Mouse (Mus musculus) kidney, embryonic 16.5 days (tissue): Measurements from ENCODE around the gene Ugt1a6b. TPM values are rescaled to one million over a fixed set of nuclear protein-coding genes. Genes with fewer than 3 reads are reported as not detected.
"Not testable (repeated sequence)": the region's sequence is repeated elsewhere in the genome, so short reads cannot be mapped to it uniquely, and the experiment has no call there.

Experiments used
- ATAC-seq: fragments of 200-750 bp; cut with Nextera tagmentation; 2 replicates; pipeline ENCODE4 v1.8.0; 2017; ENCODE audit warnings: moderate TSS enrichment; ENCODE audit not compliant: low FRiP score, low TSS enrichment
- H3K27ac ChIP-seq: fragments of 300-500 bp; sonication (generic); 2 replicates; pipeline ENCODE4 v1.5.1; 2014; ENCODE audit warnings: low read length
- H3K27me3 ChIP-seq: fragments of 300-500 bp; sonication (generic); 2 replicates; pipeline ENCODE4 v1.6.1; 2014; ENCODE audit warnings: low read length, control low read depth, mixed read lengths; ENCODE audit not compliant: insufficient read depth
- H3K36me3 ChIP-seq: fragments of 300-500 bp; sonication (generic); 2 replicates; pipeline ENCODE4 v1.6.1; 2014; ENCODE audit warnings: low read length, control low read depth, mixed read lengths; ENCODE audit not compliant: insufficient read depth
- H3K4me1 ChIP-seq: fragments of 300-500 bp; sonication (generic); 2 replicates; pipeline ENCODE4 v1.6.1; 2014; ENCODE audit warnings: low read length, control low read depth, mixed read lengths; ENCODE audit not compliant: insufficient read depth
- H3K4me2 ChIP-seq: fragments of 300-500 bp; sonication (generic); replicated peaks from 2 replicates; pipeline ENCODE4 v1.6.1; 2014; ENCODE audit warnings: low read depth, low read length
- H3K4me3 ChIP-seq: fragments of 300-500 bp; sonication (generic); 2 replicates; pipeline ENCODE4 v1.5.1; 2014; ENCODE audit warnings: mild to moderate bottlenecking, low read length
- H3K9ac ChIP-seq: fragments of 300-500 bp; sonication (generic); replicated peaks from 2 replicates; pipeline ENCODE4 v1.6.1; 2014; ENCODE audit warnings: low read length
- H3K9me3 ChIP-seq: fragments of 300-500 bp; sonication (generic); 2 replicates; pipeline ENCODE4 v1.6.1; 2016; ENCODE audit warnings: low read length, control low read depth
- WGBS: fragments of 180-500 bp; shearing (Covaris S2); extraction: QIAGEN DNeasy Blood & Tissue Kit; methylation state at CpG from one replicate; pipeline ENCODE4 v1.1.7; 2014; 5-methylcytosine and 5-hydroxymethylcytosine counted together
- polyA plus RNA-seq: library from polyadenylated mRNA; unstranded; fragments of >200 nt; fragmentation: Nextera tagmentation; extraction: Ambion mirVana; gene quantifications from 2 replicates; pipeline ENCODE4 v1.2.1, GENCODE M21; 2015

Gene Ugt1a6b
- polyA plus RNA-seq, 1 experiment from 2014 or later: 0.81 TPM

DNA sequence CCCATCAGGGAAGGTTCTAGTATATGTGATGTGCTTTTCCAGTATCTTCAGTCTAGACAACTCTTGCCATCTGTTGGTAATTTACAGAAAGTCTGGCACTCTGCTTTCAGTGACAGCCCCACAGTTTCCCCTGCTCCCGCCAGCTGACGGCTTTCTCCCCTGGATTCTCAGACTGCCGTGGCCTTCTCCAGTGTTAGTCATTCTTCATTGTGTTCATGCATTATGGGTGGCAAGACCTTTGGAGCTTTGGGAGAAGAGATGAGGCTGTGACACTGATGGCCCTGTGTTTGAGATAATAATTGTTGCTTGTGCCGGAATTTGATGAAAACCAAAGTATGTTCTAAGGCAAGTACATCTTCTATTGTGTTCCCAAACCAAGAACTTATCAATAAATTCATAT, 115.5 kb downstream of the Ugt1a6b start:
- H3K9ac ChIP-seq: no peak overlapping the region
- H3K4me1 ChIP-seq: no peaks in the 10 kb centered on the region
- ATAC-seq: no peak
- 50% methylated on average over 4 of the region's 4 CpGs for WGBS
- H3K4me3 ChIP-seq: no peak overlapping the region
- H3K36me3 ChIP-seq: no peaks in the 10 kb centered on the region
- no peak overlapping the region for H3K4me2 ChIP-seq
- no peak overlapping the region for H3K27ac ChIP-seq
- peaks cover 39% of the 10 kb centered on the region for H3K9me3 ChIP-seq
- no peaks in the 10 kb centered on the region for H3K27me3 ChIP-seq

DNA sequence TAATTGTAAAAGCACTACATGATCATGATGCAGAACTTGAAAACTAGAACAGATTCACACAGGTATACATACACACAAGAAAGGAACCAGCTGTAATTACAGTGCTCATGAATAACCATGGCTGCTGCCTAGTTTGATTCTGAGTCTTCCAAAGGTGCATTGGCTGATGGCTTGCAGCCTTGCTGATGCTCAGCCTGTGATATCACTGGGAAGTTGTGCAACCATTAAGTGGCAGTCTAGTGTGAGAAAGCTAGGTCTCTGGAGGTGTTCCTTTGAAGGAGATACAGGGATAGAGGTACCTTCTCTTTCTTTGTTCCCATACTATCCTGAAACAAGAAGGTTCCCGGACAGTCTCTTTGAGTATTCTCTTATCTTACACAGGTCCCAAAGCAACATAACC, 116.0 kb downstream of the Ugt1a6b start:
- peaks cover 35% of the 10 kb centered on the region for H3K9me3 ChIP-seq
- 20% methylated on average over 1 of the region's 1 CpGs for whole genome bisulfite sequencing
- H3K4me3 ChIP-seq: no peak overlapping the region
- no peak overlapping the region for H3K27ac ChIP-seq
- no peak overlapping the region for H3K4me2 ChIP-seq
- ATAC-seq: no peak
- H3K9ac ChIP-seq: no peak overlapping the region
- H3K27me3 ChIP-seq: no peaks in the 10 kb centered on the region
- H3K36me3 ChIP-seq: no peaks in the 10 kb centered on the region
- H3K4me1 ChIP-seq: no peaks in the 10 kb centered on the region

DNA sequence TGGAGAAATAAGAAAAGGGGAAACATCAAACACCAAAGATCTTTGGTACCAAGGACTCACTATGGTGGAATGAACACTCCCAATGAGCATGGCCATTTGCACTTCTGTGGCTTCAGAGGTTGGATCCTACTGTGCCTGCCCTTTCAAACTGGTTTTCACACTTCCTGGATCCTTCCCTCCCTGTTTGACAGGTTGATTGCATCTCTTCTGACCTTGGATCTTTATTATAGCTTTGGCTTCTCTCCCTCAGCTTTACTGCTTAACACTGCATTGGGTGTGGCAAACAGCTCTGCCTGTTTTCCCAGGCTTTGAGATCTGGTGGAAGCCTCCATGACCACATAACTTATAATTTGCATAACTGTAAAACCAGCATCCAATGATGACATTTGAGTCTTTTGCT, 117.3 kb downstream of the Ugt1a6b start:
- Histone ChIP-seq H3K36me3 (no peaks in the 10 kb centered on the region), H3K9me3 (peaks cover 26% of the 10 kb centered on the region), H3K27ac (no peak overlapping the region), H3K9ac (no peak overlapping the region), H3K4me3 (no peak overlapping the region), H3K27me3 (no peaks in the 10 kb centered on the region), H3K4me2 (no peak overlapping the region), H3K4me1 (no peaks in the 10 kb centered on the region)
- no peak for ATAC-seq

DNA sequence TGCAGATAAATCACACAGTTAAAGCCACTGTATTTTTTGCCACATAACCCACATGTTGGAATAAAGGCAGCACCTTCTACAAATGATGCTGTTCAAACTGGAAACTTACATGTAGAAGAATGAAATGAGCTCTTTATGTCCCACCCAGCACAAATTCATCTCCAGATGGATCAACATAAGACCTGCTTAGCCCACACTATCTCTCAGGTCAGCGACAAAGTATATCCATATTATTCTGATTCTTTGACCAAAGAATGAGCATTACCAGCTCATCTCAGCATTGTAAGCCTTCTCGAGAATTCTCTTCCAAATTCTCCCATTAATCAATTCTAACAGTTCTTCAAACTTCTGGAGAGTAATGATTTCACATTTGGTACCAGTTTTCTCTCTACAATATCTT, 119.2 kb downstream of the Ugt1a6b start:
- ATAC-seq: no peak
- WGBS: 52% methylated on average over 2 of the region's 2 CpGs
- Histone ChIP-seq H3K4me3 (no peak overlapping the region), H3K4me1 (no peaks in the 10 kb centered on the region), H3K9me3 (peaks cover 28% of the 10 kb centered on the region), H3K27me3 (no peaks in the 10 kb centered on the region), H3K4me2 (no peak overlapping the region), H3K27ac (no peak overlapping the region), H3K36me3 (no peaks in the 10 kb centered on the region), H3K9ac (no peak overlapping the region)

DNA sequence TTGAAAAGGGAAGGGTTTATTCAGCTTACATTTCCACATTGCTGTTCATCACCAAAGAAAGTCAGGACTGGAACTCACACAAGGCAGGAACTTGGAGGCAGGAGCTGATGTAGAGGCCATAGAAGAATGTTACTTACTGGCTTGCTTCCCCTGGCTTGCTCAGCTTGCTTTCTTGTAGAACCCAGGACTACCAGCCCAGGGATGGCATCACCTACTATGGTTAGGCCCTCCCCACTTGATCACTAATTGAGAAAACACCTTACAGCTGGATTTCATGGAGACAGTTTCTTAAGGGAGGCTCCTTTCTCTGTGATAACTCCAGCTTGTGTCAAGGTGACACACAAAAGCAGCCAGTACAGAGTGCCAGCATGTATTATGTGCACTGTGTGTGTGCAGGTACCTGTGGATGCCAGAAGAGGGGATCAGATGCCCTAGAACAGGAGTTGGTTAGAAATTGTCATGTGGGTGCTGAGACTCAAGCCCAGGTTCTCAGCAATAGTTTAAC, 120.0 kb downstream of the Ugt1a6b start:
- H3K4me2 ChIP-seq, ATAC-seq, H3K4me3 ChIP-seq, H3K9ac ChIP-seq, H3K36me3 ChIP-seq, H3K4me1 ChIP-seq, H3K27me3 ChIP-seq, H3K27ac ChIP-seq: not testable (repeated sequence)
- H3K9me3 ChIP-seq: peaks cover 31% of the 10 kb centered on the region

DNA sequence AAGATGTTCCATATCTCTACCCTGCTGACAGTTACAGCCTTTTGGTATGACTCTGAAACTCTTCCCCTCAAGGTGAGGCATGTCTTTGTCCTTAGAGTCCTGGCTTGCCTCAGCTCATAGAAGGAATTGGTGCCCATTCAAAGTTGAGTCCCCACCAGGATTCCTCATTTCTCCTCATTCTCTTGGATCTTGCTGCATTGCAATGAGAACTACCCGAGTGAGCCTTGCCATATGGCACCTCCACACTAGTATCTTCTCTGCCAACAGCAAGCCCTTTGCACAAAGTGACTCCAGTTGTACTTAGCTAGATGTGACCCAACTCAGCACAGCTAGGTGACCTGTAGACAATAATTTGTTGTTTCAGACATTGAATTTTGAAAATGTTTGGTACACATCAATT, 120.5 kb downstream of the Ugt1a6b start:
- H3K27ac ChIP-seq: no peak overlapping the region
- no peak overlapping the region for H3K9ac ChIP-seq
- no peaks in the 10 kb centered on the region for H3K36me3 ChIP-seq
- no peak overlapping the region for H3K4me3 ChIP-seq
- H3K4me2 ChIP-seq: no peak overlapping the region
- WGBS: 52% methylated on average over 1 of the region's 1 CpGs
- H3K9me3 ChIP-seq: peaks cover 37% of the 10 kb centered on the region
- ATAC-seq: no peak
- H3K4me1 ChIP-seq: no peaks in the 10 kb centered on the region
- H3K27me3 ChIP-seq: no peaks in the 10 kb centered on the region

DNA sequence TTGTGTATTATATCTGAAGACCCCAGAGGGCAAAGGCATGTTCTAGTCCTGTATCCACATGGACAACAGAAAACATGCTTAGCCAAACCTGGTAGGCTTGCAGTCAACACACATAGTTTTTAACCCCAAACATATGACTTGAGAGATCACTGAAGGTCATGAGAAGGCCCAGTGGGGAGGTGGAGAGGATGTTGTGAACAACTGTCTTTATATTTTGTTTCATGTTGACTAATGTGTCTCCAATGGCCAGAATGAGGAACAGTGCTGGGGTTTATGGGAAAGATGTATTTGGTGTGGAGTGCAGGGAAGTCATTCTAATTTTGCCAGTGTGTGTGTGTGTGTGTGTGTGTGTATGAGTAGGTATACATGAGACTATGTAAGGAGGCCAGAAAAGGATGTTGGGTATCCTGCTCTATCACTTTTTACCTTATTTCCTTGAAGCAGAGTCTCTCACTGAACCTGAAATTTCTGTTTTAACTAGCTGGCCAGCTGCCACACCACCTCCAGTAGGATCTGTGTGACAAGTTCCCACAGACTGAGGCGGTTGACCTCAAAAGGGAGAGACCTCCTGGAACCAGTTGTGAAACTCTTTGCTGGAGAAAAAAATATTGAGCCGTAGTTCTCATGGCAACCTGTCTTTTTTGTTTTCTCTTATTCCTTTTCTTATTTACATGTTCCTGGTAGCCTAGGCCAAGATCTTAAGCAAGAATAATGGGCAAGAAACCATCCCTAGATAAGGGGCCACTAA, 121.2 kb downstream of the Ugt1a6b start:
- no peaks in the 10 kb centered on the region for H3K4me1 ChIP-seq
- no peak overlapping the region for H3K9ac ChIP-seq
- no peaks in the 10 kb centered on the region for H3K27me3 ChIP-seq
- H3K4me2 ChIP-seq: no peak overlapping the region
- H3K27ac ChIP-seq: no peak overlapping the region
- H3K4me3 ChIP-seq: no peak overlapping the region
- peaks cover 43% of the 10 kb centered on the region for H3K9me3 ChIP-seq
- no peak for ATAC-seq
- WGBS: 72% methylated on average over 2 of the region's 2 CpGs
- no peaks in the 10 kb centered on the region for H3K36me3 ChIP-seq

DNA sequence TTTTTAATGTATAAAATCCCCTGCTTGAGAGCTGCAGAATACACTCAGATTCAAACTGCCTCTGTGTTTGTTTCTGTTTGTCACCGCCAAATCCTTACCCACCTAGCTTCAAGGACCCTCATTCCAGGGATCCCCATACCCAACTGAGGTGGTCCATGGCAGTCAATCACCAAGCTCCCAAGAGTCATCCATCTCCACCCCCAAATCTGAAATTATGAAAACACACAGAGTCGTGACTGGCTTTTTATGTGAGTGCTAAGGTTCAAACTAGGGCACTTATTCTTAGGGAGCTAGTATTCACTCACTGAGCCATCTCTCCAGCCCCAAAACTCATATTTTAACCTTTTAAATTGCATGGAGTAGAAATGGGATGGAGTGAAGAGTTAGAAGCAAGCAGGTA, 122.2 kb downstream of the Ugt1a6b start:
- H3K9me3 ChIP-seq: peaks cover 54% of the 10 kb centered on the region
- not testable (repeated sequence) for ATAC-seq, H3K9ac ChIP-seq, H3K4me1 ChIP-seq, H3K36me3 ChIP-seq, H3K4me3 ChIP-seq, H3K4me2 ChIP-seq, H3K27me3 ChIP-seq, H3K27ac ChIP-seq
- 36% methylated on average over 2 of the region's 2 CpGs for WGBS

DNA sequence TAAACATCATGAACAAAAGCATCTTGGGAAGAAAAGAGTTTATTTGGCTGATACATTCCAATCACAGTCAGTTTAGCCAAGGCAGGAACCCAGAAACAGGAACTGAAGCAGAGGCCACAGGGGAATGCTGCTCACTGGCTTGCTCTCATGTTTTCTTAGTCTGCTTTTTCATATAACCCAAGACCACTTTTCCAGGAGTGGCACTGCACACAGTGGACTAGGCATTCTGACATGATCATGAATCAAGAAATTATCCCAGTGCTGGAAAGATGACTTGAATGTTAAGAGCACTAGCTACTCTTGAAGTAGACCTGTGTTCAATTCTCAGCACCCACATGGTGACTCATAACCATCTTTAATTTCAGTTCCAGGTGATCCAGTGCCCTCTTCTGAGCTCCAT, 122.7 kb downstream of the Ugt1a6b start:
- Histone ChIP-seq H3K4me3 (no peak overlapping the region), H3K9ac (no peak overlapping the region), H3K4me1 (no peaks in the 10 kb centered on the region), H3K27me3 (no peaks in the 10 kb centered on the region), H3K36me3 (no peaks in the 10 kb centered on the region), H3K27ac (no peak overlapping the region), H3K9me3 (peaks cover 58% of the 10 kb centered on the region), H3K4me2 (no peak overlapping the region)
- no peak for ATAC-seq

DNA sequence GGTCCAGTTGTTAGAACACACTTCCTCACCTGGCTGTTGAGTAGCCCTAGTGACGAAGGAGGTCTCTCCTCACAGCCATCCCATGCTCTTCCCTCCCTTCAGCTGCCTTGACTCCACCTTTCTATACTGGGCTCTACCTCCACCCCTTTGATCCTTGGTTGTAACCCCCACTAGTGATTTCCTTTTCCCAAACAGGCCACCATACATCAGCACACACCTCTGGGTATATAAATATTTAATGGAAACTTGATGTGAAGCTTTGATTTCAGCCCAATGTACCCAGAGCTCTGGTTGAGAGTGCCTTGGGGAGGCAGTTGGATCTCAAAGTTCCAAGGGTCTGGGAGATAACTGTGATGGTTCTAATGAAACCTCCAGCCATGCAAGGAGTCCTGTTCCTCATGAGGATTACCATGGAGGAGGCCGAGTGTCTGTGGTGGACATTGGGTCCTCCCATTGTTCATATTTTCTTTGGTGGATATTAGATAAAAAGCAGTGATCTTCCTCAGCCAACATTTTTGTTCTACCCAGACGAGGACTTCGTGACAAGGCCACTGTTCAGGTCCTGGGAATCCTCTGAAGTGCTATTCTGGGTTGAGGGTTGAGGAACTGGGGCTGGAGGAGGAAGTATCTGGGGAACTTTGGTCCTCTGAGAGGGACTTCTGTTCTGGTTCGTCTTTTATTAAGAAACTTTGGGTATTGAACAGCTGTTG, 123.8 kb downstream of the Ugt1a6b start, which contains the start of gene Mroh2a:
Gene Mroh2a, plus strand, starts transcription at position 317 of the 710 bp plus-strand sequence.
- H3K36me3 ChIP-seq: no peaks in the 10 kb centered on the region
- H3K9ac ChIP-seq: no peak within 1 kb of the TSS
- H3K4me2 ChIP-seq: no peak within 1 kb of the TSS
- no peaks in the 10 kb centered on the region for H3K4me1 ChIP-seq
- H3K27me3 ChIP-seq: no peaks in the 10 kb centered on the region
- no peak within 1 kb of the TSS for H3K27ac ChIP-seq
- 0 out of 2 replicates have a peak, but pooled peaks have one; percentile 9 for ATAC-seq
- no peak within 1 kb of the TSS for H3K4me3 ChIP-seq
- WGBS: 53% methylated on average over 5 of the region's 5 CpGs
- H3K9me3 ChIP-seq: peaks cover 69% of the 10 kb centered on the region
